Mouse (Mus musculus): ENCODE results near the gene Radil. TPM values are rescaled to one million over a fixed set of nuclear protein-coding genes. Genes with fewer than 3 reads are reported as not detected.

Gene Radil
- polyA plus RNA-seq, 1 experiment from 2014 or later: 4.2 TPM

DNA sequence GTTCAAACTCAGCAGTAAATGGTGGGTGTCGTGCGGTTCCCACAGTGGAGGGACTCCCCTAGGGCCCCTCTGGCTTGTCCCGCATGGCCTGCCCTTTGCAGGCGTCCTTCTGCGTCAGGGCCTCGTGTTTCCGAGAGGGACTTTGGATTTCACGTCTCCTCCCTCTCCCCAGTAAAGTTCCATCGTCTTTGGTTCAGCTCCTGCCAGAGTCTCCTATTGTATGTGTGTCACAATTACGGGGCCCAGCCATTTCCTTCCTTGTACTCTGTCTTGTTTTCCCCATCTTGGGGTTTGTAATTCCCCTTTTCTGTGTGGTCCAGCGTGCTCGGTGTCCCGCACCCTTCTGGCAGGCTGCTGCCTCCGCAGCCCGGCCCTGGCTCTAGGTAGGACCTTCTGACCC lies 107.4 kb downstream of the Radil start:
- no peak for ATAC-seq (ENCODE audit: low FRiP score, low TSS enrichment)
- WGBS: 59% methylated on average over 15 of the region's 15 CpGs
- Histone ChIP-seq H3K4me1 (ENCODE audit: insufficient read depth, low read length) (peaks cover 63% of the 10 kb centered on the region), H3K27me3 (ENCODE audit: insufficient read depth, low read length) (no peaks in the 10 kb centered on the region), H3K9me3 (ENCODE audit: low read length) (no peaks in the 10 kb centered on the region), H3K36me3 (ENCODE audit: insufficient read depth, low read length) (no peaks in the 10 kb centered on the region), H3K27ac (ENCODE audit: low read length) (0 out of 2 replicates have a peak overlapping the region, but pooled peaks have one; percentile 9), H3K4me3 (ENCODE audit: low read length) (no peak overlapping the region), H3K4me2 (replicated peaks; ENCODE audit: low read depth, low read length) (no peak overlapping the region), H3K9ac (replicated peaks; ENCODE audit: low read length) (no peak overlapping the region)

DNA sequence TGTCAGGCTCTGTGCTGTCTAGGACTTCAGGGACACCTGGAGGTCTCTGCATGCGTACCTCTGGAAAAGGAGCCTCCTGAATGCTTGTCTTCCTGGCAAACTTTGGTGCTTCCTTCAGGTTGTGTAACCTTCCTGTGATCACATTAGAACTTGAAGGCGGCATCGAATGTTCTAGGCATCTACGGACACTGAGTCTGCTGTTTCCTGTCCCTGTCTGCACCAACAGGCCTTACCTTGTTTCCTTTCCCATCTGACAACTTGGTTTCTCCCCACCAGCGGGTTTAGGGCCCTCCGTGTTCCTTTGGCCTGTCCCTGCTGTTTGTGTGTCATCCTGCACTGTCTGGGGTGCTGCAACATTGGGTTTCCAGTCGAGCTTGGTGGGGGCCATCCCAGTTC lies 108.9 kb downstream of the Radil start:
- Histone ChIP-seq H3K27me3 (ENCODE audit: insufficient read depth, low read length) (no peaks in the 10 kb centered on the region), H3K36me3 (ENCODE audit: insufficient read depth, low read length) (no peaks in the 10 kb centered on the region), H3K4me2 (replicated peaks; ENCODE audit: low read depth, low read length) (peak overlapping the region; percentile 55; the same call in 1 of the 2 replicates), H3K9ac (replicated peaks; ENCODE audit: low read length) (peak overlapping the region; percentile 16; the same call in 1 of the 2 replicates), H3K4me1 (ENCODE audit: insufficient read depth, low read length) (peaks cover 64% of the 10 kb centered on the region), H3K4me3 (ENCODE audit: low read length) (no peak overlapping the region), H3K9me3 (ENCODE audit: low read length) (no peaks in the 10 kb centered on the region), H3K27ac (ENCODE audit: low read length) (peak overlapping the region; percentile 94)
- 77% methylated on average over 7 of the region's 7 CpGs for WGBS
- no peak for ATAC-seq (ENCODE audit: low FRiP score, low TSS enrichment)

DNA sequence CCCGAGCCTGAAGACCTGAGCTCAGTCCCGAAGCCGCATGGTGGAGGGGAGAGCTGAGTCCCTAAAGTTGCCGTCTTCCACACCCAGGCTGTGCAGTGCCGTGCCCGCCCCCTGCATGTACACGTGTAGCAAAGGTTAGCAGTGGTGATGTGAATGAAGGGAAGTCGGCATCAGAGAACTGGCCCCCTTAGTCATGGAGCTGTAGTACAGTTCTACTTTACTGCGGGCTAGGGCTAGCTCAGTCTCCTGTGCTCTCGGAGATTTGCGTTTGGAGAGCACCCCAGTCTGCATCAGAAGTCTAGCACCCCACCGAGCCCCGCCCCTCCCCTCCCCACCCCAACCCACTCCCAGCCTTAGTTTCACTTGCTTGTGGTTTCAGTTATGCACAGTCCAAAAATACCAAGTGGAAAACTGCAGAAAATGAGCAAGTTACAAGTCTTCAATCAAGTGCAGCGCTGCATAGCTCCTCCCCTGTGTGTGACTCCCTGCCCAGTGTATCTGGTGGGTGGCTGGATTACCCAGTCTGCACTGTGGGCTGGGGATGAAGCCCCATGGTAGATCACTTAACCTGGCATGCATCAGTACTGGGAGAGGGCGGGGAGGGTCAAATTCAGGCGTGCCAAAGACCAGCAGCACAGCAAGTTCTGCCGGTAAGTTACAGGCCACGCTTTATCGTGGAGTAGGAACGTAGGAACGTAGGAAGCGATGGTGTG lies 109.4 kb downstream of the Radil start:
- WGBS: 57% methylated on average over 22 of the region's 22 CpGs
- ATAC-seq (ENCODE audit: low FRiP score, low TSS enrichment): peak; percentile 11; the same call in 1 of the 2 replicates
- H3K4me1 ChIP-seq (ENCODE audit: insufficient read depth, low read length): peaks cover 64% of the 10 kb centered on the region
- H3K4me3 ChIP-seq (ENCODE audit: low read length): no peak overlapping the region
- H3K27me3 ChIP-seq (ENCODE audit: insufficient read depth, low read length): no peaks in the 10 kb centered on the region
- peak overlapping the region; percentile 94 for H3K27ac ChIP-seq (ENCODE audit: low read length)
- peak overlapping the region; percentile 55 for H3K9ac ChIP-seq (replicated peaks; ENCODE audit: low read length)
- H3K4me2 ChIP-seq (replicated peaks; ENCODE audit: low read depth, low read length): peak overlapping the region; percentile 55
- H3K9me3 ChIP-seq (ENCODE audit: low read length): no peaks in the 10 kb centered on the region
- H3K36me3 ChIP-seq (ENCODE audit: insufficient read depth, low read length): peaks cover 3% of the 10 kb centered on the region

DNA sequence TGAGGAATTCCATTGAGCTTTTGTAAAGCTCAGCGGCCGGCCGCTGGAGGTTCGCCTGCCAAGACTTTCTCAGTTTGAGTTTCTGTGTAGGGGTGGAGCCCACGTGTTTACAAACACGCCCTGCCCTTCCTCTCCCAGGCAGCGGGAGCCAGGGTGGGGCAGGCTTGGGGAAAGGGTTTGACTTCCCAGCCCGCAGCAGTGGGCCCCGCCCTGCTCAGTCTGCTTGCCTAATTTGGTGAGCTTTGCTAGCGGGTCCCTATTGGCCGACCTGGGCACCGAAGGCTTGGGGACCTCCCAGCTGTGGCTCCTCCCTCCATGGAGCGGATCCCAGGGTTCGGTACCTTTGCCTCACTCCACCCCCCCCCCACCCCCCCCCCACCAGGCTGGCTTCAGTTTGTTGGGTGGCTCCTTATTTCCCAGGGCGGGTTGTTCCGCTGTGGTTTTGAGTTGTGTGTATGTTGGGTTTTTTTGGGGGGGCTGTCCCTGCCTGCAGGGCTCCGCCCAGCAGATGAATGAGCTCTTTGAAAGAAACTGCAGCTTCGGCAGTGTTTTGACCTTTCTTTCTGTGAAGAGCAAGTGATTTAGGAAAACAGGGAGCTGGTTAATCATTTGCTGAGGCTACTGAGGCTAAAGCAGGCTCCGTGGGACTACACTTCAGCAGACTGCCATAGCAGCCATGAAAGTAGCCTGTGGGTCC lies 110.3 kb downstream of the Radil start:
- no peaks in the 10 kb centered on the region for H3K27me3 ChIP-seq (ENCODE audit: insufficient read depth, low read length)
- peak overlapping the region; percentile 30 for H3K4me3 ChIP-seq (ENCODE audit: low read length)
- peak; percentile 96 for ATAC-seq (ENCODE audit: low FRiP score, low TSS enrichment)
- peak overlapping the region; percentile 55 for H3K4me2 ChIP-seq (replicated peaks; ENCODE audit: low read depth, low read length)
- peaks cover 60% of the 10 kb centered on the region for H3K4me1 ChIP-seq (ENCODE audit: insufficient read depth, low read length)
- H3K36me3 ChIP-seq (ENCODE audit: insufficient read depth, low read length): peaks cover 11% of the 10 kb centered on the region
- no peaks in the 10 kb centered on the region for H3K9me3 ChIP-seq (ENCODE audit: low read length)
- peak overlapping the region; percentile 94 for H3K27ac ChIP-seq (ENCODE audit: low read length)
- H3K9ac ChIP-seq (replicated peaks; ENCODE audit: low read length): peak overlapping the region; percentile 55
- under 1% methylated on average over 19 of the region's 19 CpGs for WGBS

DNA sequence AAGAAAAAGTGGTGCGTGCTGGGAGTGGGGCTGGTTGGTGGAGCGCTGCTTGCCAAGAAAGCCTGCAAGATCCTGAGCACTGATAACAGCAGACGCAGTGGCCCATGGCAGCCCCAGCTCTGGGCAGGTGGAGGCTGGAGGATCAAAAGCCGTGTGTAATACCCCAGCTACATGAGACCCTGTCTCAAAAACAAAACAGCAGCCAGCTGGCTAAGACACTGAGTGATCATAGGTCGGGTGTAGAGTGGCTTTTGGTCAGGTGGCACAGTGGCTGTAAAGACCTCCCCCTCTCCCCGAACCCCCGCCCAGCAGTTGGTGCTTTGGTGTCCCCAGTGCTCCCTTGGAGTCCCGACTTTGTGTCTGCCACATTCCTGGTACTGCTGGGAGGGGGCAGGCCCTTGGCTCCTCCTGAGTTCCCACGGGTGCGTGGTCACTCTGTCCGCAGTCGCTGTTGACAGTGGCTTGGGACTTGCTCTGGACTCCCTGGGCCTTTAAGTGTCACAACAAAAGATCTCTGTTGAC lies 110.9 kb downstream of the Radil start:
- H3K4me2 ChIP-seq (replicated peaks; ENCODE audit: low read depth, low read length): peak overlapping the region; percentile 55
- peak overlapping the region; percentile 94 for H3K27ac ChIP-seq (ENCODE audit: low read length)
- no peaks in the 10 kb centered on the region for H3K27me3 ChIP-seq (ENCODE audit: insufficient read depth, low read length)
- H3K4me1 ChIP-seq (ENCODE audit: insufficient read depth, low read length): peaks cover 58% of the 10 kb centered on the region
- H3K9me3 ChIP-seq (ENCODE audit: low read length): no peaks in the 10 kb centered on the region
- peak overlapping the region; percentile 30 for H3K4me3 ChIP-seq (ENCODE audit: low read length)
- 3% methylated on average over 11 of the region's 12 CpGs for WGBS
- H3K9ac ChIP-seq (replicated peaks; ENCODE audit: low read length): peak overlapping the region; percentile 50
- peaks cover 16% of the 10 kb centered on the region for H3K36me3 ChIP-seq (ENCODE audit: insufficient read depth, low read length)
- peak; percentile 49 for ATAC-seq (ENCODE audit: low FRiP score, low TSS enrichment)

DNA sequence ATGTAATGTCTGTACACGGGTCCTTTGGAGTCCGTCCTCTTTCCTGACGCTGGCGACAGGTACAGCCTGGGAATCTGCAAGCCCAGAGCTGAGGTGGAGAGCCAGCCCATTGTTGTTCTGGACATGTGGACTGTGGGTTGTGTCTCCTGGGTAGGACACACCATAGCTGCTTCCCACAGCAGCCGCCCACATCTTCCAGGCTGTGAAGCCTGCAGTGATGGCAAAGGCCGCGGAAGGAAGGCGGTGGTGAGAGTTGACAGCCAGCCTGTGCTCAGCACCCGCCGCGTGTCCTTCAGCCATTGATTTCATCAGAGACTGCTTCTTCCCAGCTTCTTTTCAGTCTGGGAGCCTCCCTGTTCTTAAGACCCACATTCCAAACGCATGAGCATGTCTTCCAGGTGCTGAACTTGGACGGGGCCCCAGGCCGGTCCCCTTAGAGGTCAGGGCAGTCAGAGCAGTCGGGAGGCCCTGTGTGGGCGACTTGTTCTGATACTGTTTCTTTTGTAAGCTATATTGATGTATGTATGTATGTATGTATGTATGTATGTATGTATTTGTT lies 112.4 kb downstream of the Radil start:
- Histone ChIP-seq H3K9ac (replicated peaks; ENCODE audit: low read length) (0 out of 2 replicates have a peak overlapping the region, but pooled peaks have one; percentile 6), H3K4me3 (ENCODE audit: low read length) (no peak overlapping the region), H3K4me1 (ENCODE audit: insufficient read depth, low read length) (peaks cover 48% of the 10 kb centered on the region), H3K27me3 (ENCODE audit: insufficient read depth, low read length) (no peaks in the 10 kb centered on the region), H3K27ac (ENCODE audit: low read length) (no peak overlapping the region), H3K4me2 (replicated peaks; ENCODE audit: low read depth, low read length) (no peak overlapping the region), H3K36me3 (ENCODE audit: insufficient read depth, low read length) (peaks cover 16% of the 10 kb centered on the region), H3K9me3 (ENCODE audit: low read length) (no peaks in the 10 kb centered on the region)
- 82% methylated on average over 16 of the region's 16 CpGs for WGBS
- ATAC-seq (ENCODE audit: low FRiP score, low TSS enrichment): no peak

DNA sequence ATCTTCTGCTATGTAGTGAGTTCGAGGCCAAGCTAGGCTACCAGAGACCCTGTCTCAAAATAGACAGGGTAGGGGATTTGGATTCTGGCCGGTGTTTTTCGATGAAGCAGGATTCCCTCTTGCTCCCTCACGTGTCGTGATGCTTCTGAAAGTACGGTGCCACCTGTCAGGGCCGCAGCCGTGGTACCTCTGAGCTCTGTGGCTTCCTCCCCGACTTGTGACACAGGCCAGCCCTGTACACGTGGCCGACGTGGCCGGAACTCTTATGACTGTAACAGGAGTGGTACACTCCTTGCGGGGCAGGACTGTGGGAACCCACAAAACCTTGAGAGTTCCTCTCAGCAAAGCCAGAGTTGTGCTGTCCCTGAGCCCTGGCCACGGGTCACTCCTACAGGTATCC lies 115.2 kb downstream of the Radil start:
- ATAC-seq (ENCODE audit: low FRiP score, low TSS enrichment): no peak
- Histone ChIP-seq H3K27ac (ENCODE audit: low read length) (no peak overlapping the region), H3K36me3 (ENCODE audit: insufficient read depth, low read length) (peaks cover 16% of the 10 kb centered on the region), H3K27me3 (ENCODE audit: insufficient read depth, low read length) (no peaks in the 10 kb centered on the region), H3K9me3 (ENCODE audit: low read length) (no peaks in the 10 kb centered on the region), H3K4me2 (replicated peaks; ENCODE audit: low read depth, low read length) (no peak overlapping the region), H3K9ac (replicated peaks; ENCODE audit: low read length) (no peak overlapping the region), H3K4me3 (ENCODE audit: low read length) (no peak overlapping the region), H3K4me1 (ENCODE audit: insufficient read depth, low read length) (peaks cover 39% of the 10 kb centered on the region)
- WGBS: 94% methylated on average over 15 of the region's 15 CpGs

Other genes with a start within 250 kb of the Radil start
- 3.6 and 4.4 TPM in 2 replicates for gene Foxk1, start 149.6 kb downstream of the Radil start, polyA plus RNA-seq (2015; fragmentation: Nextera tagmentation; extraction: Ambion mirVana)
- gene Ap5z1, start 87.2 kb downstream of the Radil start, polyA plus RNA-seq (2015; fragmentation: Nextera tagmentation; extraction: Ambion mirVana): 13.2 and 13.8 TPM in 2 replicates
- 0.05 and 0.12 TPM in 2 replicates for gene Papolb, start 21.0 kb downstream of the Radil start, polyA plus RNA-seq (2015; fragmentation: Nextera tagmentation; extraction: Ambion mirVana)
- 0.63 and 0.64 TPM in 2 replicates for gene Mmd2, start 57.7 kb upstream of the Radil start, polyA plus RNA-seq (2015; fragmentation: Nextera tagmentation; extraction: Ambion mirVana)
- gene Wipi2, start 76.6 kb upstream of the Radil start, polyA plus RNA-seq (2015; fragmentation: Nextera tagmentation; extraction: Ambion mirVana): 51.6 TPM in 2 replicates
- 5.1 and 6.2 TPM in 2 replicates for gene Slc29a4, start 141.4 kb upstream of the Radil start, polyA plus RNA-seq (2015; fragmentation: Nextera tagmentation; extraction: Ambion mirVana)

Data from kidney, embryonic 16.5 days (tissue).